Mouse (Mus musculus): ENCODE measurements around the gene Klrb1c. TPM values are rescaled to one million over a fixed set of nuclear protein-coding genes. Genes with fewer than 3 reads are reported as not detected.
"Not testable (repeated sequence)": the region's sequence is repeated elsewhere in the genome, so short reads cannot be mapped to it uniquely, and the experiment has no call there.

Klrb1c gene
- polyA plus RNA-seq, 1 experiment = not detected

- DNase-seq (ENCODE audit: extremely low spot score in 1 of 2, low spot score in 1 of 2) = peak; percentile 59 to 87
Observed at GRCm38 (mm10) chr6:128798772-128799143, 9.7 kb upstream of the Klrb1c start.

DNA sequence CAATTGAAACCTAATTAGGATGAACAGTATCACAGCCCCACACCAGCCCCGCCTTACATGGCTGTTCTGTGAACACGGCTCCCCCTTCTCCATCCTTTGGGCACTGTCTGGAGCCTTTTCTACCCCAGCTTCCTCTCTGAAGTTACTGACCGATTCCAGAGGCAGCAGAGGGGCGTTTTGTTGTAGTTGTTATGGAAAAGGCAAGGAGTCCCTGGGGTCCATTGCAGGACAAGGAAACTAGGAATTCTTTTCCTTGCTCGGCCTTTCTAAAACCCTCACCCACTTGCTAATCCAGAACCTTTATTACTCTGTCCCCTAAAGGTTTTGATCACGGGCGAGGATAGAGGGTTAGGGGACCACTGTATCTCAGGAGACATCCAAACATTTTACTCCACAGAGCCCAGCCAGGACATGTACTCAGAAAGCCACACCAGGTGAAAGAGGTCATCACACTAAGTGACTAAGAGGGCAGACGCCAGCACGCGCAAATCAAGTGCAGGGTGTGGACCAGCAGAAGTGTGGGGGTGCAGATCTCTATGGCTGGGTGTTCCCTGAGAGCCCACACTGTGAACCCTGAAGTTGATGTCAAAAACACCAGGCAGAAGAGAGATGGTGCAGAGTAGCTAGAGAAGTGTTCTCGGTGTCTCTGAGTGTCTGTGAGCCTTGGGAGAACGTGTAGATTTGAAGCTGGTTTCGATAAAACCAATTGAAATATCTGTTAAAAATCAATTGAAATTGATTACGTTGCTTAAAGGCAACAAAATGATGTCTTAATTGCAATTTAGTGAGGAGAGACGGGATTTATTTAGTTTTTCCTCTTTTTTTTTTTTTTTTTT is 9.1 kb upstream of the Klrb1c start:
- DNase-seq (ENCODE audit: extremely low spot score in 1 of 2, low spot score in 1 of 2) = peak in 1 of 2 experiments; percentile 27

DNA sequence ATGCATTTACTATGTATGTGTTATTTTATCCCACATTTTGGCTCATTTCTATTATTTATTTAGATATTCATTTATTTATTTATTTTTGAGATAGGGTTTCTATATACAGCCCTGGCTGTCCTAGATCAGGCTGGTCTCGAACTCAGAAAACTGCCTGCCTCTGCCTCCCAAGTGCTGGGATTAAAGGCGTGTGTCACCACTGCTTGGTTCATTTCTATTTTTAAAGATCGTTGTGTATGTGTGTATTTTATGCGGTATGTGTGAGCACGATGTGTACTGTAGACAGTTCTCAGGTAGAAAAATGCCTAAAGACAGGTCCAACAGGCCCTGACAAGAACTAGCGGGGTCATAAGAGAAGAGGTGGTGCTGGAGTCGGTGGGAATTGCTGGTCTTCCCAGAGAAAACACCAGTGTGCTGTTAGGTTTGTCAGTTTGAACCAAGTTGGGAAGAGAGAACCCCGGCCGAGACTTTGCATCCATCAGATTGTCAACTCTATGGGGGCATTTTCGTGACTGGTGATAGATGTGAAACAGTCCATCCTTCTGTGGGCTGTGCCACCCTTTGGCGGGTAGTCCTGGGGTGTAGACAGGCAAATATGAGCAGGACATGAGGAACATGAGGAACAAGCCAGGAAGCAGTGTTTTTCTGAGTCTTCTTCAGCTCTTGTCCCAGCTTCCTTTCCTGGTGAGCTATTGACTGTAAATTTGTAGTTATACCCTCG is 8.3 kb upstream of the Klrb1c start:
- no peak for DNase-seq (ENCODE audit: extremely low spot score in 1 of 2, low spot score in 1 of 2)

DNA sequence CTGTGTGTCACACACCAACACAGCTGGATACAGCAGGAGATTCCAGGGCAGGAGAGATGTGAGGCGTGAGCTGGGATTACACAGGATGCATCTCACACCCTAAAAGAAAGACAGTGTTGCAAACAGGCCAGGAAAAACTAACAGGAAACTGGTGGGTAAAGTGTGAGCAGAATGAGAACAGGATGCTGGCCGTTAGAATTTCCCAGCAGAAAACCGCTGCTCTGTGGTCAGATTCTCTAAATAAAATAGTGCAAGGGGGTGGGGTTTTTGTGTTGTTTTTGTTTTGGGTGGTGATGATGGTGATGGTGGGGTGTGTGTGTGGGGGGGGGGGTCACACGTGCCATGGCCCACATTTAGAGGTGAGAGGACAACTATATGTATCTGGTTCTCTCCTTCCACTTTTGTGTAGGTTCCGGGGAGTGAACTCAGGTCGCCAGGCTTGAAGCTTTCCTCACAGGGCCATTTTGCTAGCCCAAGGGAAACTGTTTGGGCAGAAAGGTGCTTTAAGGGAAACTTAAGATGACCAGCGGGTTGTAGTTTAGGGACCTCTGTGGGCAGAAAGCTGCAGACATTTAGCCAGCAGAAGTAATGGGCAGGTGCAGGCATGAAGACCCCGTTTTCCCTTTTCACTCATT is 7.4 kb upstream of the Klrb1c start:
- DNase-seq (ENCODE audit: extremely low spot score in 1 of 2, low spot score in 1 of 2) = no peak

DNA sequence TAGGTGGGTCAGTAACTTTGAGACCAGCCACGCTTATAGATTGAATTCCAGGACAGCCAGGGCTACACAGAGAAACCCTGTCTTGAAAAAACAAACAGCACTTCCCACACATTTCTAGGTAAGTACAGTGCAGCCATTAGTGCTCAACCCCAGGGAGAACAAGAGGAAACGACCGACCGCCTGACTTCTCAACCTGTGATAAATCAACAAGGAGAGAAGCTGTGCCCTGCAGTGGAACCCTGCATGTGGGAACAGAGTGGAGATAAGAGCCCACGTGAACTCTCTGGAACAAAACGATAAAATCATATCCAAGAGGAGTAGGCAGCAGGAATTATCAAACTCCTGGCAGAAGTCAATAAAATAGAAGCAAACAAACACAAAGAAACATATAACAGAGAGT is 4.7 kb upstream of the Klrb1c start:
- no peak for DNase-seq (ENCODE audit: extremely low spot score in 1 of 2, low spot score in 1 of 2)

GRCm38 (mm10) chr6:128790491-128790994 is 1.5 kb upstream of the Klrb1c start:
- DNase-seq (ENCODE audit: extremely low spot score in 1 of 2, low spot score in 1 of 2) = not testable (repeated sequence)

DNA sequence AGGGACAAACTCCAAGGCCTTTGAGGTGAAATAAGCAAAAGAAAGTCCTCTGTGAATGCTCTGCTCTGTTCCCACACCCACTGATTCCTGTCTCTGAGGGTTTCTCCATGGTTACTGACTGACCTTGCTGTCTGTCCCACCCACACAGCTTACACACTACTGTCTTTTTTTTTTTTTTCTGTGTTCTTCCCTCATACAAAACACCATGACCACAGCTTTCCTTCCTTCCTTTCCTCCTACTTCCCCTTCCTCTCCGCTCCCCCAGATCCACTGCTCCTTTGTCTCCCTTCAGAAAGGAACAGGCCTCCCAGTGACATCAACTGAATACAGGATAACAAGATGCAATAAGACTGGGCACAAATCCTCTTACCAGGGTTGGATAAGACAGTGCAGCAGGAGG is 498 bp downstream of the Klrb1c start:
- no peak for DNase-seq (ENCODE audit: extremely low spot score in 1 of 2, low spot score in 1 of 2)

GRCm38 (mm10) chr6:128786396-128786795 is 2.6 kb downstream of the Klrb1c start:
- DNase-seq (ENCODE audit: extremely low spot score in 1 of 2, low spot score in 1 of 2) = not testable (repeated sequence)

GRCm38 (mm10) chr6:128769481-128770253 is 19.3 kb downstream of the Klrb1c start:
- no peak for DNase-seq (ENCODE audit: extremely low spot score in 1 of 2, low spot score in 1 of 2)

DNA sequence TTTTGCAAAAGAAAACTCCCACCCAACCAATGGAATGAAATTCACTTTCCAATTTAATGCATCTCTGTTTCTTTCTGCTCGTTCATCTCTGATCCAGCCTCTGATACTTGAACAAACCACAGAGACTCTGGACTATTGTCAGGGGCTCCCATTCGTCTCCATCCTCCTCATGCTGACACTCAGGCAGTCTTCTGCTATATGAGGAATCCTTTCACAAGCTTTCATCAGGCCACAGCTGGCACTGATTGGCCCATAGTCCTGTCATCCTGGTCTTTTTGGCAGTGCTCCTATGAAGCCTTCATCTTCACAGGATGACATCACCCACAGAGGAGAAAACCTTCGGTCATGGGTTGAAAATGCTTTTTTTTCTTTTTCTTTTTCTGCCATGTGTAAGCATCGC is 21.0 kb downstream of the Klrb1c start:
- no peak for DNase-seq (ENCODE audit: extremely low spot score in 1 of 2, low spot score in 1 of 2)

- peak in 1 of 2 experiments; percentile 53 for DNase-seq (ENCODE audit: extremely low spot score in 1 of 2, low spot score in 1 of 2)
Observed at GRCm38 (mm10) chr6:128766486-128767254, 22.3 kb downstream of the Klrb1c start.

DNA sequence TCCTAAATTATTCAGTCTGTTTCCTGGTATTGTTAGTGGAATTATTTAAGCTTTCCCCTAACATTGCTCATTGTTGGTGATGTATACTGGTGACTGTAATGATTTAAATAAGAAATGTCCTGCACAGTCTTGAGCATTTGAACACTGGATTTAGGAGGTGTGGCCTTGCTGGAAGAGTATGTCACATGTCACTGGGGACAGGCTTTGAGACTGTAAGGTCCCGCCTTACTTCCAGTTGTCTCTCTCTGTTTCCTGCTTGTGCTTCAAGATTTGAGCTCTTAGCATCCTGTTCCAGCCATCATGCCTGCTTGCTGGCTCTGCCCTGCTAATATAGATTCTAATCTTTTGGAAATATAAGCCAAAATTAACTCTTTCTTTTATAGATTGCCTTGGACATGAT is 23.8 kb downstream of the Klrb1c start:
- DNase-seq (ENCODE audit: extremely low spot score in 1 of 2, low spot score in 1 of 2) = no peak

DNA sequence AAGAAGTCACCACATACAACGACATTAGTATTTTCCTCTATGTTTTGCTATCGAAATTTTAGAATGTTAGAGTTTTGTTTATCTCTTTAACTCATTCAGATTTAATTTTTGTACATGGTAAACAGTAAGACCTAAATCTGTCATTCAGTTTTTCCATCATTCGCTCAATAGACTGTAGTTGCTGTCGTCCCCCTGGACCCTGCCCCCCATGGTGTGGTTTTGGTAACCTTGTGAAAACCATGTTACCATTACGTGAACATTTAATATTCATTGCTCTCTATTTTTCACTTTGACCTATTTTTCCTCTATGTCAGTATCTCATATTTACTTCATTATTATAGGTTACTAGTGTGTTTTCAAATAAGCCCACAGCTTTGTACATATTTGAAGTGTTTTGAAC is 24.4 kb downstream of the Klrb1c start:
- no peak for DNase-seq (ENCODE audit: extremely low spot score in 1 of 2, low spot score in 1 of 2)

GRCm38 (mm10) chr6:128763736-128764523 is 25.1 kb downstream of the Klrb1c start:
- DNase-seq (ENCODE audit: extremely low spot score in 1 of 2, low spot score in 1 of 2) = peak; percentile 98 to 99

DNA sequence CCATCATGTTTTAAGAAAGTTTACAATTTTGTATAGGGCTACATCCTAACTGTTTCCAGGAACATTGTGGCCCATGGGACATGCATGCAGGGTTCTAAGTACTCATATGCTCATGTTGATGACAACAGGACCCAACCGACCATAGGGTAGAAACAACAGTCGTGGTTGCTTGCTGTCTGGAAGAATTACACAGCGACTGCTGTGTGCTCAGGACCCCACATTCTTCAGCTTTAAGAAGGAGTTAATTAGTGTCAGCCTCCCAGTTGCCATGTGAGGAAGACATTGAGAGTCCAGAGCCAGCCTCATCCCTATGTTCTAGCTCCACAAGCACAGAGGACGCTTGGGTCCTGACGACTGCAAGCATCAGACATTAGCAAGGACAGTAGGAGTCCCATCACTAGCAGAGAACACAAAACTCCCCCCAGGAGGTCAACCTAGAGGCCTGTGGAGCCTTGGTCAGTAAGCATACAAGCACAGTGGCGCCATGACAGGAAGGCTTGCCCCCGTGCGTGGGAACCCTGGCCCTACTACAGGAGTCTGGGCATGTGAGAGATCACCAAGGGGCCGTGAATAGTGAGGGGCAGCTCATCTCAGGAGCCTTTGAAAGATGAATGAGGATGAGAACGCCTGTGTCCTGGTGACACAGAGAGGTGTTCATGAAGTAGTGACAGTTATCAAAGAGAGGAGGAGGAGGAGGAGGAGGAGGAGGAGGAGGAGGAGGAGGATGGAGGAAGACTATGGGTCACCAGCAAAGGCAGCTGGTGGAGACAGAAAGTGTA is 25.9 kb downstream of the Klrb1c start:
- DNase-seq (ENCODE audit: extremely low spot score in 1 of 2, low spot score in 1 of 2) = not testable (repeated sequence)

GRCm38 (mm10) chr6:128761144-128761540 is 27.9 kb downstream of the Klrb1c start:
- no peak for DNase-seq (ENCODE audit: extremely low spot score in 1 of 2, low spot score in 1 of 2)

DNA sequence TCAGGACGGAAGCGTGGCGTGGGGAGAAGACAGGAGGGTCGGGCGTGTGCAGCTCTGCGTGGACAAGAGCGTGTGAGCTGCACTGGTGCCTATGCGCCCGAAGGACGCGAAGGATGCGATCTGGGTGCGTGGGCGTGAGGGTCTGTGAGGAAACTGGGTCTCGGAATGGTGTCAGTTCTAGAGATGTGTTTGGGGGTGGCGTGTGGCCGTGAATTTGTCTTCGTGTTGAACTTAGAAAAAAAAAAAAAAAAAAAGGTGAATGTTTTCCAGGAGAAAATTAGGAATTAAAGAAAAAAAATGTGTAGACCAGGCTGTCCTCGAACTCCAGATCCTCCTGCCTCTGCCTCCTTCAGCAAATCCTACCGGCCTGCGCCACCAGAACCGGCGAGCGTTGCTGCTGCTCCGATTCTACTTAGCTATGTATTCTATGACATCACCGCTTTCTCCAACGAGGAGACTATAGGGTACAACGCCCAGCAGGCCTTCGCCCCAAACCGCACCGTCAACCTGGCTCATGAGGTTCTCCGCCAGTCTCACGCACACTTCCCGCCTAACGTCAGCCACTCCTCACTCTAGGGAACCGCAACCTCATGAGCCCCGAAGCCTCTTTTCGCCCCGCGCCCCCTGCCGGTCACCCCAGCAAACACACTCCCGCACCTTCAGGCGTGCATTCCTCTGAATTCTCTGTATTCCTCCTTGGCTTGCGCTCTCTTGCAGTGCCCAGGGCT is 28.4 kb downstream of the Klrb1c start:
- peak; percentile 87 to 96 for DNase-seq (ENCODE audit: extremely low spot score in 1 of 2, low spot score in 1 of 2)
